Mouse (Mus musculus) R1 (cell line): ENCODE measurements at regions not wholly inside any gene's neighbourhood (a gene's known extent, or its start where the extent isn't known, plus 50 kb on each side); places are given as distances from the start of the nearest gene placed in this dataset.
A peak's percentile ranks its signal among the peaks of the same experiment; 100 is the strongest.
"Not testable (repeated sequence)": the region's sequence is repeated elsewhere in the genome, so short reads cannot be mapped to it uniquely, and the experiment has no call there.

Source experiments
- DNase-seq: peaks from one replicate; pipeline ENCODE4 v3.0.0-alpha.2; 2018; ENCODE audit warnings: low read depth, low spot score

DNA sequence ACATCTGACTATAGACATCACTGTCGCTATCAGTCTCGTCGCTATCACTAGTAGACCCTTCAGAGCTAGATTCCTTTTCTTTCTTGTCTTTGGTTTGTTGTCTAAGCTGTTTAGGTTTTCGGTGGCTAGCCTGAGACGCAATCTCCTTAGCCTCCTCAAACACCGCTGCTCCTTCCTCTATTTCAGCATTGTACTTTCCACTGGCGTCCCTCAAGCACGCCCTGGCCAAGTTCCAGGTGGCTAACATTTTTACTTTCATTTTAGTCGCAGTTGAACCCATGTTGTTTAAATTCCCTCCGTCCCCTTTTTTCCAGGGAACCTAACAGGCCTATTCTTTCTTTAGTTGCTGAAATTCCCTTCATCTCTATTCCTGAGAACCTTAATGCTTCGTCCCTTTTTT lies 95.1 kb downstream of the Mtnr1a start:
- not testable (repeated sequence) for DNase-seq

DNA sequence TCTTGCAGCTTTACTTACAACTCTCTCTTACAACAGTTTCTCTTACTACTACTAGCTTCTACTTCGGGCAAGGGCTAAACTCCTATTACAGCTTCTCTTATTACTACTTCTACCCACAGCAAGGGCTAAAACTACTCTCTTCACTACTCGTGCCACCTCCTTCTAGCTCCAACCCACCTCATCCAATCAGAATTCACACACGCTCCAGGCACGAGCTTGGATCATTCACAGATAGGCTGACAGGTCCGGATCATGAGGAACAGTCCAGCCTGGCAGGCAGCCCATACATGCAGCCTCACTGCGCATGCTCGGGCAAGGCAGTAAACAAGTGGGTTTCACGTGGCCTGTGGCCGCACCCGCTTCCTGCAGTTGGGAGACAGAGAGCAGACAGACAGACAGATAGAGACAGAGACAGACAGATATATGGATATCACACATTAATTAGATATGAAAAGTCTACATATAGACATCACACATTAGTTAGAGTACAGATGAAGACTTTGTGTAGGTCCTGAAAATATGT lies 96.2 kb downstream of the Mtnr1a start:
- DNase-seq = peak; percentile 28
